Mouse (Mus musculus) erythroblast, embryonic 14.5 days (primary cell): ENCODE data around the gene Ube2q1.

Experiments used
- GATA1 ChIP-seq: IDR thresholded peaks from 2 replicates; pipeline ENCODE4 v1.6.1; 2012; ENCODE audit warnings: low read length, inconsistent platforms, mixed read lengths
- TAL1 ChIP-seq: IDR thresholded peaks from 3 replicates; pipeline ENCODE4 v1.6.1; 2012; ENCODE audit warnings: low read length, inconsistent platforms, mixed read lengths

DNA sequence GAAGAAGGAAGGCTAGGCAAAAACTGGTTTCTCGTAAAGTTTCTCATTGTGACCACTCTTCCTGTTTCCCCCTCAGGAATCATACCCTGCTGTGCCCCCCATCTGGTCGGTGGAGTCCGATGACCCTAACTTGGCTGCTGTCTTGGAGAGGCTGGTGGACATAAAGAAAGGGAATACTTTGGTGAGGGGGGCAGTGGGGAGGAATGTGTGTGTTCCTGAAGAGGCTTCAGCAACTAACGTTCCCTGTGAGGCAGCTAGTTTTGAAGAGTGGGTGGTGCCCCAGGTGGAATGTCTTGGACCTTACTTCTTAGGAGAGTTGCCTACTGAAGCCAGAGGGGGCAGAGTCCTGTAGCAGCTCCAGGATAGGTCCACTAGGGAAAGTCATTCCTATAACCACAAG, 2.6 kb downstream of the Ube2q1 start:
- TF ChIP-seq GATA1 (no peak), TAL1 (no peak)
